Mouse (Mus musculus) cerebellum, adult 9-11 months (tissue): Measurements from ENCODE around the gene Hoxd9.
A peak's percentile ranks its signal among the peaks of the same experiment; 100 is the strongest.

Experiments used
- DNase-seq: peaks from one replicate; pipeline ENCODE4 v3.0.0; 2022

Hoxd9 gene

DNA sequence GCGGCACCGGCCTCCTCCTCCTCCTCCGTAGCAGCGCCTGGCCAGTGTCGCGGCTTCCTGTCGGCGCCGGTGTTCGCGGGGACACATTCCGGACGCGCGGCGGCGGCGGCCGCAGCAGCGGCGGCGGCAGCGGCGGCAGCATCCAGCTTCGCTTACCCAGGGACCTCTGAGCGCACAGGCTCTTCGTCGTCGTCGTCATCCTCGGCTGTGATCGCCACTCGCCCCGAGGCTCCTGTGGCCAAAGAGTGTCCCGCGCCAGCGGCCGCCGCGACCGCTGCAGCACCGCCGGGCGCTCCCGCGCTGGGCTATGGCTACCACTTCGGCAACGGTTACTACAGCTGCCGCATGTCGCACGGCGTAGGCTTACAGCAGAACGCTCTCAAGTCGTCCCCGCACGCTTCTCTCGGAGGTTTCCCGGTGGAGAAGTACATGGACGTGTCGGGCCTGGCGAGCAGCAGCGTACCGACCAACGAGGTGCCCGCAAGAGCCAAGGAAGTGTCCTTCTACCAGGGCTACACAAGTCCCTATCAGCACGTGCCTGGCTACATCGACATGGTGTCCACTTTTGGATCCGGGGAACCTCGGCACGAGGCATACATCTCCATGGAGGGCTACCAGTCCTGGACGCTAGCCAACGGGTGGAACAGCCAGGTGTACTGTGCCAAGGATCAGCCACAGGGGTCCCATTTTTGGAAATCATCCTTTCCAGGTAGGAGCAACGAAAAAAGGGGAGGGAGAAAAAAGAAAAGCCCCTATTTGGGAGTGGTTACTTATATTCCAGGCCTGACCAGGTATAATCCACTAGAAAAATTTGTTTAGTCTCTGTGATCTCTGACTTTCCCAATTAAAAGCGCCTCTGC is 28.9 kb upstream of the Hoxd9 start:
- DNase-seq, result no peak

DNA sequence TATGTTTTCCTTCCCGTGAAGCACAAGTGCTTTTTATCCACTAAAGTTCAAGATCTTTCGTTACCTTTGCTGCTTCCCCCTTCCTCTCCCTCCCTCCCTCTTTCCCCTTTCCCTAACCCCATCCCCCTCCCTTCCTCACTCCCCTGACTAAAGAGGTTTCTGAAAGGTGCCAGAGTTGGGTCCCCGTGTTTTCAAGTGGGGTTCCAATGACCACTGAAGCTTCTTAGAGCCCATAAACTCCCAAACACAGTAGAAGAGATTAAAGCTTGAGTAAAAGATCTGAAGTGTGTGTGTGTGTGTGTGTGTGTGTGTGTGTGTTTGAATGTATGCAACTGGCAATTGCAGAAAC is 28.3 kb upstream of the Hoxd9 start:
- DNase-seq, result no peak

GRCm38 (mm10) chr2:74669650-74670235 is 27.8 kb upstream of the Hoxd9 start:
- DNase-seq, result no peak

GRCm38 (mm10) chr2:74670632-74671188 is 26.8 kb upstream of the Hoxd9 start:
- DNase-seq, result no peak

GRCm38 (mm10) chr2:74671847-74672246 is 25.7 kb upstream of the Hoxd9 start:
- no peak for DNase-seq

- peak; percentile 17 for DNase-seq
These were observed 24.8 kb upstream of the Hoxd9 start for GRCm38 (mm10) chr2:74672481-74673362.

GRCm38 (mm10) chr2:74673835-74674425 is 23.6 kb upstream of the Hoxd9 start:
- DNase-seq, result no peak

DNA sequence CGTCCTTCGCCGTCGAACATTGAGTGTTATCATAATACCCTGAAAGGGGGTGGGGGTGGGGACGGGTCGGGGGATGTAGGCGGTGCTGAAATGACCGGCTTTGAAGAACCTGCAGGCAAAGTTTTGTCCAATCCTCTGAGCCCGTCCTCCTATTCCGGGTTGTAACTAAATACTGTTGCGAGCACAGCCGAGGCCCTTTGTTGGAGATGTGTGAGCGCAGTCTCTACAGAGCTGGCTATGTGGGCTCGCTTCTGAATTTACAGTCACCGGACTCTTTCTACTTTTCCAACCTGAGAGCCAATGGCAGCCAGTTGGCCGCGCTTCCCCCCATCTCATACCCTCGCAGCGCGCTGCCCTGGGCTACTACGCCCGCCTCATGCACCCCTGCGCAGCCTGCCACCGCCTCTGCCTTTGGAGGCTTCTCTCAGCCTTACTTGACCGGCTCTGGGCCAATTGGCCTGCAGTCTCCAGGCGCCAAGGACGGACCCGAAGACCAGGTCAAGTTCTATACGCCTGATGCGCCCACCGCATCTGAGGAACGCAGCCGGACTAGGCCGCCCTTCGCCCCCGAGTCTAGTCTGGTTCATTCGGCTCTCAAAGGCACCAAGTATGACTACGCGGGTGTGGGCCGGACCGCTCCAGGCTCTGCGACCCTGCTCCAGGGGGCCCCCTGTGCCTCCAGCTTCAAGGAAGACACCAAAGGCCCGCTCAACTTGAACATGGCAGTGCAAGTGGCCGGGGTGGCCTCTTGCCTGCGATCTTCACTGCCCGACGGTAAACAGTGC is 22.5 kb upstream of the Hoxd9 start, which contains the start of gene Hoxd12:
TSS of gene Hoxd12 (plus strand) at position 133 of the 785 bp plus-strand sequence.
- DNase-seq, result no peak

GRCm38 (mm10) chr2:74675666-74676282 is 21.8 kb upstream of the Hoxd9 start:
- DNase-seq, result no peak

- DNase-seq, result no peak
These were observed 21.0 kb upstream of the Hoxd9 start for GRCm38 (mm10) chr2:74676376-74677052.

GRCm38 (mm10) chr2:74677106-74677505 is 20.4 kb upstream of the Hoxd9 start:
- no peak for DNase-seq

DNA sequence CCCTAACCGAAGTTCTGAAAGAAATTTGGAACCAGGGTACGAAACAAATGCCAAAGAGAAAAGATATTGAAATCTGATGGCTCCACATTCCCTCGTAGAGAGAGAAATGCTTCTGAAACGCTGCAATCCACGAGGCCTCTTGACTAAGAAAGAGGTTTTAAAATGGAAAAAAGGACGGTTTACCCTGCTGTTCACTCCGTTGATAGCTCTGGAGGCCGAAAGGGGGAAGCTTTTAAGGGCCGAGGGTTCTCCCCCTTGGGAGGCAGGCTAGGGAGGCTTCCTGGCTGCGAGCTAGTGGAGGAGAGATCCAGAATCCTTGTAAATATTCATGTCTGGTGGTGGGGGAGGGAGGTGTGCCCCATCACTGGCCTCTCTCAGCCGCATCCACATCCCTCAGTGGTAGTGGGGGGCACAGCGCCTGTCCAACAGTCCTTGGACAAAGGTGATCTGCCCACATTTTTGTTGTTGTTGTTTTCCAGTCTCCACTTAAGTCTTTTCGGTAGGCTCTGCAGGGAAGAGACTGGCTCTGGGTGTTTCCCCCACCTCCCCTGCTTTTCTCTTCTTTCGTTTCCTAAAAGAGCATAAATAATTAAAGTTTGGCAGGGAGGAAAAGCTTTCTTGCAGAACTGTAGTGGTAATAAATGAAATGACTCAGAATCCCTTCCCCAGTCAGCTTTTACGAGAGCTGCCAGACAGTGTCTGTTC is 18.5 kb upstream of the Hoxd9 start, which contains the start of gene Hoxd11:
TSS of gene Hoxd11 (plus strand) at position 667 of the 705 bp plus-strand sequence.
- no peak for DNase-seq

GRCm38 (mm10) chr2:74679596-74679971 is 17.9 kb upstream of the Hoxd9 start:
- no peak for DNase-seq

GRCm38 (mm10) chr2:74679980-74680379 is 17.5 kb upstream of the Hoxd9 start:
- DNase-seq, result no peak

- no peak for DNase-seq
These were observed 16.7 kb upstream of the Hoxd9 start for GRCm38 (mm10) chr2:74680561-74681398.

- no peak for DNase-seq
These were observed 15.7 kb upstream of the Hoxd9 start for GRCm38 (mm10) chr2:74681594-74682531.

- DNase-seq, result no peak
These were observed 14.7 kb upstream of the Hoxd9 start for GRCm38 (mm10) chr2:74682796-74683195.

GRCm38 (mm10) chr2:74683471-74683951 is 14.0 kb upstream of the Hoxd9 start:
- DNase-seq, result no peak
